Mouse (Mus musculus): ENCODE results near the gene Wdpcp.
"Not testable (repeated sequence)": the region's sequence is repeated elsewhere in the genome, so short reads cannot be mapped to it uniquely, and the experiment has no call there.

The Wdpcp gene

DNA sequence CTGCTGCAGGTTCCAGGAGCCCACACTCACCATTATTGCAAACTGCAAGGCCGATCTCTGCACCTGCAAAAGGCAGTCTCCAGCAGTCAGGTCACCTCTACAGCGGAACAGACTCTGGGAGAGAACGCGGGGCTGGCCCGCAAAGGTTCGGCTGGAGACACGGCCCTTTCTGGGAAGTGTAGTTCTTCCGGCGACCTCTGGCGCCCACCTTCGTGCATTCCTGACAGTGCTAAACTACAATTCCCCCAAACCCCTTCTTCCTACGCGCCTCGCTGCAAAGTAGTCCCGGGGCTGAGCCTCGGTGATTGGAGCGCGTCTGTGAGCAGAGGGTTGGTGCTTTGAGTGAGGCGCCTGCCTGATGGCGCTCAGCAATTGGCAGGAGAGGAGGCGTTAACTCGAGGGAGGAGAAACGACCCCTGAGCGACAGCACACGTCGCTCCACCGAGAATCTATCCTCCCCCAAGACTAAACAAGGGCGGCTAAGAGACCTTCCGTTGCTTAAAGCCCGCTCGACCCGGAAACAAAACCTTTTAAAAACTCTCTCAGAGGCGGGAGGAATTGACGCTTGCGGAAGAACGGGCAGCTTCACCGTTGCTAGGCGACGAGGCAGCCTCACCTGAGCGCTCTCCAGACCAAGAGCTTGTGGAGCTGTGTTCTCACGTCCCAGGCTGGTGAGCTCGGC lies at the start of gene Wdpcp, which contains the start of gene Mdh1:
Gene Wdpcp, plus strand, starts transcription at position 536 of the 682 bp plus-strand sequence.
Gene Mdh1, minus strand, starts transcription at position 668 of the 682 bp plus-strand sequence.
- DNase-seq (ENCODE audit: low read depth, low spot score), result peak; percentile 96

DNA sequence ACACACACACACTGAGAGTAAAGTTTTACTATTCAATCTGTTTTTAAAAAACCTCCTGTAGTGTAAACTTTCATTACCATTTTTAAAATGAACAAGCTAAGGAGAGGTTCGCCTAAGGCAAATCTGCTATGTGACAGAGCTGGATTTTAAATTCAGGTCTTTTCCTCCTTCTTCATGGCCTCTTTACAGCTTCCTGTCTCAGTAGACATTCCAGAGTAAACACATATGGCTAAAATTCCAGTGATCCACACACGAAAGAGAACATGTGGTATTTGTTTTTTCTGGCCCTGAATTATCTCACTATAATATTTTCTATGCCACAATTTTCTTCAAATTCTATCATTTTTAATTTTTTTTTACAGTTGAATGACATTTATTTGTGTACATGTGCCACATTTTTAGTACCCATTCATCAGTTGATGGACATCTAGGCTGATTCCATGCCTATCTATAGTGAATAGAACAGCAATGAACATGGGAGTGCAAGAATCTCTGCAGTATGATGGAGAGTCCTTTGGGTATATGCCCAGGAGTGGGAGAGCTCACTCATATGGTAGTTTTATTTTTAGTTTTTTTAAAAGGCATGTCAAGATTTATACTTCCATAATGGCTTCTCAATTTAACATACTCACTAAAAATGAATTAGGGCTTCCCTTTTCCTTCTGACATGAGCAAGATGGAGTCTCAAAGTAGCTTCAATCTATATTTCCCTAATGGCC lies 43.2 kb upstream of the Wdpcp start:
- no peak for DNase-seq (ENCODE audit: low read depth, low spot score)

DNA sequence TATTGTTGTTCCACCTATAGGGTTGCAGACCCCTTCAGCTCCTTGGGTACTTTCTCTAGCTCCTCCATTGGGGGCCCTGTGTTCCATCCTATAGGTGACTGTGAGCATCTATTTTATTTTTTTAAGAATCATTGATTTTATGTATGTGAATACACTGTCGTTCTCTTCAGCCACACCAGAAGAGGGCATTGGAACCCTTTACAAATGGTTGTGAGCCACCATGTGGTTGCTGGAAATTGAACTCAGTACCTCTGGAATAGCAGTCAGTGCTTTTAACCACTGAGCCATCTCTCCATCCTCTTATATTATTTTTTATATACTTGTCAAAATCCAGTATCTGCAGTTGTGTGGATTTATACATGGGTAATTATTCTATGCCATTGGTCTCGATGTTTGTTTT lies 41.2 kb upstream of the Wdpcp start:
- DNase-seq (ENCODE audit: low read depth, low spot score), result not testable (repeated sequence)

DNA sequence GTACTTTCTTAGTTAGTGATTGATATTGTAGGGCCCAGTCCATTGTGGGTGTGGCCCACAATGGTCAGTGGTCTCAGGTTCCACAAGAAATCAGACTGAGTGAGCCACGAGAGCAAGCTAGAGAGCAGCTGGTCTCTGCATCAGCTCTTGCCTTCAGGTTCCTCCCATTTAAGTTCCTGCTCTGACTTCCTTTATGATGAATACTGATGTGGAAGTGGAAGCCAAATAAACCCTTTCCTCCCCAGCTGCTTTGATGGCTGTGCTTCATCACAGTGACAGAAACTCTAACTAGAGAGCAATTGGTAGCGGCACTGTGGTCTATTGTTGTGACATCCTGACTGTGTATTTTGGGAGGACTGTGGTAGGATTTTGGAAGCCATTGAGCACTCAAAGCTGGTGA lies 32.0 kb upstream of the Wdpcp start:
- DNase-seq (ENCODE audit: low read depth, low spot score), result no peak

DNA sequence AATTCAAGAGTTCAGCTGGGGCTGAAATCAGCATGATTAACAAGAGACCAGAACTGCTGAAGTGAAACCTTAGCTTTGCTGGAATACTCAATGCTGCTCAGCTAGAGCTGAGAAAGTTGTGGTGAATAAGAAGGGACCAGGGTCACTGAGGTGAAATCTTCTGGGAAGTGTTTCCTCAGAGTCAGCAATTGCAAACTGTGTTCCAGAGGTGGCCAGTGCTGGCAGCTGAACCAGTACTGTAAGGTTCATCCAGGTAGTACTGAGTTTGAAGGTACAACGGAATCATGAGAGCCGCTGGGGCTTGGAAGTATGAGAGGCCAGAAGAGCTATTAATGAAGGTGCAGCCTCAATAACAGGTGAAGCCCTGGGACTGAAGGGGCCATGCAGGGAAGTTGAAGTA lies 31.4 kb upstream of the Wdpcp start:
- no peak for DNase-seq (ENCODE audit: low read depth, low spot score)

DNA sequence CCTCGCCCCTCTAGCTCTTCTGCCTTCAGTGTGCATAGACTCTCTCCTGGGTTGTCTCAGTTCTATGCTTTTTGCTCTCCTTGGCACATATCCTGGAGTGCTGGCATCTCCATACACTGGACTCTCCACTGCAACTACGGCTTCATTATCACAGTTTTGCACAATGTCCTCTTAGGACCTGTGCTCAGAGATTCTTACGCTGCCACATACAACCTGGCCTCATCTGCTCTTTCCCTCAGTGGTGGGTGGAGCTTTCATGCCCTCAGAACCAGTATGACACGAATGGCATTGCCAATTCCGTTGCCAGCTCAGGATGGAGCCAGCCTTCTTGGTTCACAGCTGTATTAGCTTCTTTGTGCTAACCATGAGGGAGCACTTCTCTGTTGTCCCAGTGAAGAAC lies 29.3 kb upstream of the Wdpcp start:
- DNase-seq (ENCODE audit: low read depth, low spot score), result no peak

DNA sequence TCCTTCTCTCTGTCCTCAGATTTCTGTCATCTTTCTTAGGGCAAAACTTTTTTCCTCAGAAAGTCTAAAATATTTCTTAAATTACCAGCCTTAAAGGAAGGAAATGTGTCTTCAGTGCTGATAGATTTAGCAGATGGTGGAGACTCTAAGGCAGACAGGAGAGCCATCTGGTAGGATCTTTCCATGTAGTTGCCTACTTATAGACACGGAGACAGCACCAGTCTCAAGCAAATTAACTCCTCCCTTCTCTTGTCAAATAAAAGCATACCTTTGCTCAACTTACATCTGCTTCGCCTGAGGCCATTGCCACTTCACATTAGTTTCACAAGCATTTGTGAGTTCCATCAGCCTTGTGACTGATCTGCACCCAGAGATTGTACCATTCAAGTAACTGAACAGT lies 27.0 kb upstream of the Wdpcp start:
- no peak for DNase-seq (ENCODE audit: low read depth, low spot score)

DNA sequence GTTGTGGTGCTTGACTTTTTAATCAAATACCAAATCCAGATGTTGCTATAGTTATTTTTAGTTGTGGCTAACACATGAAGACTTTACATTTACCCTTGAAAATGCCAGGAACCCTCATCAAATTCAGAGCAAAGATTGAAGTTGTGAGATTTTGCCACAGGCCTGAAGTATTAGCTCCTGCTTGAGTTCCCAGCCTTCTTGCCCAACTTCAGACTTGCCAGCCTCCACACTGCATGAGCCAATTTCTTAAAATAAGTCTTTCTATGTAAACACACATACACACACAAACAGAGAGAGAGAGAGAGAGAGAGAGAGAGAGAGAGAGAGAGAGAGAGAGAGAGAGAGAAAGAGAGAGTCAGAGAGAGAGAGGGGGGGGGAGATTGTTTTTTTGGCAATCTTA lies 26.1 kb upstream of the Wdpcp start:
- no peak for DNase-seq (ENCODE audit: low read depth, low spot score)

DNA sequence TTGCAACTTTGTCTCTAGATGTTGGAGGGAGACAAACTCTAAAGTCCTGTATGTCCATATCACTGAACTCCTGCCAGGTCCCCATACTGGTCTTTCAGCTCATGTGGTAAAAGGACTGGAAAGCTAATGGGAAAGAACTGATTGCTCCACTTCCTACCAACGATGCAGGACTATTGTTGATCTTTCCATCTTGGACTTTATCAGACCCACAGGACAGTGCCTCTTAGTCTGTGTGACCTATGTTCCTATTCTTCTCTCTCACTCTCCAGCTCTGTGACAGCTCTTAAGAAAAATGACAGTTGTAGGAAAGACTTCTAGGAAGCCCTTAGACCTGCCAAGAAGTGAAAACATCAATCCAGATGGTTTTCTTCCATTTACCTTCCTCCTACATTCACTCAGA lies 25.4 kb upstream of the Wdpcp start:
- DNase-seq (ENCODE audit: low read depth, low spot score), result no peak

DNA sequence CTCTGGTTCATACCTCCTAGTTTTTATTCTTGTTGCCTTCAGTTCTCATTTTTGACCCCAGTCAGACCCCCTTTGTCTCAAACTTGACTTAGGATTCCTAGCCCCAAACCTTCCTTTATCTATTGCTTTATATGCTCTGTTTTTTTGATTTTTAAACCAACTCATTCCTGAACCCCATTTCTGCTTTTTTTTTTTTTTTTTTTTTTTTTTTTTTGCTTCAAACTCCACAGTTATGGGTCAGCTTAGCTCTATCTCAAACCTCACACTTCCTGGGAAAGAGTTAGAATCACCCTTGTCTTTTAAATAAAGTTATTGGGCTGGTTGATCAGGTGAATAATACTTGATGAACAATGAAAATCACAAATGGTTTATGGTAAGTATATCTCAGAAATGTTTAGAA lies 24.5 kb upstream of the Wdpcp start:
- DNase-seq (ENCODE audit: low read depth, low spot score), result no peak

DNA sequence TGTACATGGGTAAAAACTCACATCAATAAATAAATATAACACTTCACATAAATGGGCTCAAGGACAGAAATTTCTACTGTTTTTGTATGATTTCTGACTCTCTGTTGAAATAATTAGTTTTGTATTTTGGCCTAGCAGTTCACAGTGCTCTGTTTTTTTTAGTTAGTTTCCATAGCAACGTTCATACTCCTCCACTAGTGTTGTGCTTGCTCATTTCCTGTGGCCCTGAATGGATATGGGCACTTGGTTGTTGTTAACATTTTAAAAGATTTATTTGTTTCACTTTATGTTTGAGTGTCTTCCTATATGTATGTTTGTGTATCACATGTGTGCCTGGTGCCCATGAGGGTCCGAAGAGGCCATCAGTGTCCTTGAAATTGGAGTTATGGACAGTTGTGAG lies 23.0 kb upstream of the Wdpcp start:
- no peak for DNase-seq (ENCODE audit: low read depth, low spot score)

DNA sequence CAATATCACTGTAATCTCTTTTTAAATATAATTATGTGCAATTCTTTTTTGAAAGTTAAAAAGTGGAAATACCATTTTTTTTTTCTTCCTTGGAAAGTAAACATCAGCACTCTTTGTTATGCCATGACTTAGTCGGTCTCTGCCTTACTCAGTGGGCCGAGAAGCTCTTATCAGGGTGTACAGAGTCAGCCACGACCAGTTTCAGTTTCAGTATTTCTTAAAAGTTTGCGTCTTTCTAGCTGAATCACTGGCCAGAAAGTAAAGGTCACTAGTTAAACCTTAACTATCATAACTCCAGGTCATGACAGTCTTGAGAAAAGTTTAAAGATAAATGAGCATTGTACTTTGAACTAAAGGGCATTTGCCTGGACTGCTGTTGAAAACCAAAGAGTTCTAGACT lies 22.3 kb upstream of the Wdpcp start:
- no peak for DNase-seq (ENCODE audit: low read depth, low spot score)

DNA sequence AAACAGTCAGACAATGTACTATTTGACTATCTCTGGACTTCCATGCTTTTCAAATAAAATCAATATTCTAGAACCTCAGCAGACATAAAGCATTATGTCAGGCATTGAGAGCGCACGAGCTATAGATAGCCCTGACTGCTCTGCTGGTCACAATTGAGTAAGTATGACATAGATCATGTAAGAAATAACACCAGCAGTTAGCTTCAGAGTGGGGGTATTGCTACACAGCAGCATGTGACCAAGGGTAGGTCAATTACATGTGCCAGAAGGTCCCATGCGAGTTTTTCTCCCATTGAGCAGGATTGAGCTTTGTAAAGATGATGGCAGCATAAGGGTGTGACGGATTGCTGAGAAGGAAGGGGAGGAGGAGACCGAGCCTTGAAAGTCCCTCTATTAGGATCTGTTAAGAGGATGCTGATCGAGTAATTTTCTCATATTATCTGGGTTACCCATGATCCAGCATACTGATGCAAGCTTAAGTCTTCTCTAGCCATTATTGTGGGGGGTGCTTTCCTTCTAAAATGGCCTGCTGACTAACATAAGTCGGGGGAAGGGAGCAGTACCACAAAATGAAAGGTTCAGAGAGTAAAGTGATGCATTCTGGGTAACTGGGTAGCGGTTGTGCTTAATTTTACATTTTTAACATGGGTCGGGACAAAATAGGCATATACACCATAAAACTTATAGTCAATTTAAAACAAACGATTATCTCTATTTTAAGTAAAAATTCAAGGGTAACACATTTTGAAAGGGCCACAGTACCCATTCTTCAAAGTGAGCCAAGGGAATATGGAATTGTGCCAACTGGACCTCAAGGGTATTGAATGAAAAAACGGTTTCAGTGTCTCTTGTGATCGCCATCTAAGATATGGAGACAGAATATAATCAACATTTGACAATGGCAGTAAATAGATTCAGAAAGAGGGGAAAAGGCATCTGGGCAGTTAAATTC lies 21.5 kb upstream of the Wdpcp start:
- no peak for DNase-seq (ENCODE audit: low read depth, low spot score)

DNA sequence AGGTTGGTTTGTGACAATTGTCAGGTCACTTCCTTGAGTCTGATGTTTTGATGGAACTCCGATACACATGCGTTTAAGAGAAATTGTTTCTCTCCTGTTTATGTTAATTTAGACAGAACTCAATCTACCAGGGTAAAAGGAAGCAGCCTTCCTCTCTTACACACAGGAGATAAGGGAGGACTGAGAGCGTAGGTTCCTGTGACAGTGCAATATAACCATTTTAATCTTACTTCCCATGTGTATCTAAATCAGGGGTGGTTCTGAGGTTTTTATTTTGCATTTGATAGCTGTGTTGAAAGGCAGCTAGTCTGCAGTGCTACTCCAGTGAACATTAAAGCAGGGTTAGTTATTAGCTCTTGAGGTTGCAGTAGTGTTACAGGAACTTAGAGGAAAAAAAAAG lies 20.0 kb upstream of the Wdpcp start:
- no peak for DNase-seq (ENCODE audit: low read depth, low spot score)

DNA sequence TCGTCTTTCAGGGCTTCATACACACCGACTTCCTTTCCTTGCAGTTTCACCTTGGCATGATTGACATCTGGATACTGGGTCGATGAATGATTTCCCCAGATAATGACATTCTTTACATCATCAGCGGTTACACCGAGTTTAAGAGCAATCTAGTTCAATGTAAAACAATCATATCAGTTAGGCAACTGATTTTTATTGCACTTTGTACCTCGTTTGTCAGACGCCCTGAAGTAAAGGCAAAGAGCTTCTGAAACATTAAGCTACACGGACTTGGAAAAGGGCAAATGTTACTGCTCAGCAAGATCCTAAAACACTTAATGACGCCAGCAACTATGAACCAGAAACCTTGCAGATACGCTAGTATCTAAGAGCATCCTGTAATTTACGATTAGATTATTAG lies 12.3 kb upstream of the Wdpcp start:
- no peak for DNase-seq (ENCODE audit: low read depth, low spot score)

DNA sequence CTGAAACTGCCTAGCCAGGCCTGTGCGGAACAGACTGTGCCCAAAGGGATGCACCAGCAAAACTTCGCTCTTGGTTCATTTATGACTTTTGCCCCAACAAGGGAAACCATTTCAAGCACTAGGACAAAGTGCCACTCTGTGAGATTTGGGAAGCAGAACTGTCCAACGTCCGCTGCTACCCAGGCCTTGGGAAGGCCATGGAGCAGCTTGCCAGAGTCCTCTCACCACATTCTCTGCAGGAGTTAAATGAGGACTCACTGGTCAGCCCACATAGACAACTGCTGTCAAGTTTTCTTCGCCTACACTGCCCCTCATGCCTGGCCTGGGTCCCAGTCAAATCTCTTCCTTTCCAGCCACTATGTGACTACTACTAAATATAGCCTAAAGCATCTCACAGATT lies 10.7 kb upstream of the Wdpcp start:
- DNase-seq (ENCODE audit: low read depth, low spot score), result peak; percentile 18

DNA sequence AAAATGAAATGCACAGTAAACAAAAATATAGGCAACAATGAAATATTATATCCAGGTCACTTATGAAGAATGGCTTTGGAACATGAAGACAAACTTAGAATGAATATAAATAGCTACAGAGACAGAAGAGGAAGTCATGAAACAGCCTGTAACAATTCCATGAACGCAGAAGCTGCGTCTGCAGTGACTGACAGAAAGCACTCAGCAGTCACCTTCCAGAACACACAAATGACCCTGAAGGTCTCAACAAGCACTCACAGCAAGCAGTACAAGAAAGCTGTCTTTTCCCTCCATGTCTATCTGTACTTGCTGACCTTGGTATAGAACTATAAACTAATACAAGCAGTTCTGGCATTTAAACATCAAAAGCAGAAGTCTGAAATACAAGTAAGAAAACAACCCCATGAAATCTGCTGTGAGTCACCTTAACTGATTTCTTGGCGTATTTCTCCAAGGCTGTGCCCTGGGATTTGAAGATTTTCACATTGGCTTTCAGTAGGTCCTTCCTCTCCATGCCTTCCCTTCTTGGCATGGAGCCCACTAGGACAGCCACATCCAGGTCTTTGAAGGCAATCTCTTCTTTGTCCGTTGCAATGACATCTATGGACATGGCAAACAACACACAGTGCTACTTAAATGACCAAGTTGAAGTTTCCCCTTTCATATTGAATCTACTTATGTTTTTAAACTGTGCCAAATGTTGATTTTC lies 8.3 kb upstream of the Wdpcp start:
- DNase-seq (ENCODE audit: low read depth, low spot score), result no peak

DNA sequence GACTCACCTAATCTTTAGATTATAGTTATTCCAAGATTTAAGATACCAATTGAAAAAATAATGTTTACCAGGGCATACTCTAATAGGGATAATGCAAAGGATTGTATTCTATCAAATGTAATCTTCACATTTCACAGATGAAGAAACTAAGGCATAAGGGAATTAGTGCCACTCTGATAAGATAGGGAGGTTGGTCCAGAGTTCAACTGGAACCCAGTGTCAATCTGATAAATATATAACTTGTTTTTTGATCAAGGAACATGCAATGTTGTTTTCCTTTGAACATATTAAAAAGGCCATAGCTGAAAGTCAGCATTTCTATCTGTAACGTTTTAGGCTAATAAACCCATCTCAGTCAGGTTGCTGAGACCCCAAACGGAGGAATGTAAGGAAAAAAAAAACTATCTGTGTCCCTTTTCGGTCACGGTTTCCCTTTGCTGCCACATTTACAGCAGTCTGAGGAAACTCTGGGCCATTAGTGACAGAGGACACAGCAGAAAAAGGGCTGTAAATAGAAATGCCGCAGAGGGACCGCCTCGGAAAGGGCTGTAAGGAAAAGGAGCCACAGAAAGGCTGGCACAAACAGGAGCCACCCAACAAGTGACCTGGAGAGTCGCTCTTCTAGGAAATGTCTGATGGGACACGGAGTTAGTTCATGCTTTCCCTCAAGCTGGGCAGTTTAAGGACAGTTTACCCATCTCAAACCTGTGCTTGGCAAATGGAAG lies 7.2 kb upstream of the Wdpcp start:
- DNase-seq (ENCODE audit: low read depth, low spot score), result no peak

DNA sequence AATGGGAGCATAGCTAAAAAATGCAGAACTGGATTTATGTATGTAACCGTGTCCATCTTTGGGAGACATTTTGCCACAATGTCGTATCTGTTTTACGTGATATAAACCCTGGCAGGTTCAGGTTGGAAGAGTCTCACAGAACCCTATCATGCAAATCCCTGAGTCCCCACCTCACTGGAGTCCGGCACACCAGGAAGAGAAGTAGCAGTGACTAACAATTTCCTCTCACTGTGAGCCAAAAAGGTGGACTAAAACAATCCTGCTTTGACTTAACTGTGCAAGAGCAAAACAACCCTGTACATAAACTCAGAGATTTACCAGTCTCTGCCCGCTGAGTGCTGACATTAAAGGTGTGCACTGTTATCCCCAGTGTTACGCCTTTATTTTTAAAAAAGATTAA lies 5.1 kb upstream of the Wdpcp start:
- no peak for DNase-seq (ENCODE audit: low read depth, low spot score)

DNA sequence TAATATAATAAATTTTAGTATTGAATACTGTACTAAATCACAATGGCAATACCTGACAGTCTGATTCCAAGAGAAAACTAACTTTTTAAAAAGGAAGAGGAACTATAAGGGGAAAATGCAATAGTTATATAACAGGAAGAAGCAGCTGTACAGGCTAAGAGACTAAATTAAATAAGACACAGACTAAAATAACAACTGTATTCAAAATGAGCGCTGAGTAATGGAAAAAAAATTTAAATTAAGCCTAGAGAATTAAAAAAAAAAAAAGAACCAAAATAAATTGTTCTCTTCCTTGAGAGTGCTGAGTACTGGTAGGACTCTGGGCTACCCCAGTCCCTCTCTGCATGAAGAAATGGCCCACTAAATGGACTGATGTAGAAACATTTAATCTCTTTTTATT lies 4.3 kb upstream of the Wdpcp start:
- DNase-seq (ENCODE audit: low read depth, low spot score), result no peak

DNA sequence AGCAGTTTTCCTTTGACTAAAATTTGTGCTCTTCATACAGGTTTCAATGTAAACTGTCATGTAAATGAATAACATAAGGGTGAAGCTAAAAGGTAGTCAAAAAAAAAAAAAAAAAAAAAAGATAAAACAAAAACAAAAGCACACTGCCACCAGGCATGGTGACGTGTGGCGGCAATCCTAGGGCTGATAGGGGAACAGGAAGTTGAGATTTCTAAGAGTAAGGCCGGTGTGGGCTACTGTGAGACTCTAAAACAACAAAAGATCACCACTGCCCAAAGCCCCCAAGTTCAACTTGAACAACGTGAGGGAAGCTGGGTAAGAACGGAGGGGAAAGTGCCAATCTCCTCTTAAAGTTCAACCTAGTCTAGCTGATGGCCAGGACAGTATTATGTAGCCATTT lies 3.0 kb upstream of the Wdpcp start:
- no peak for DNase-seq (ENCODE audit: low read depth, low spot score)
